Mouse (Mus musculus) ovary, adult 2 months (tissue): ENCODE results near the gene C1qtnf3. TPM values are rescaled to one million over a fixed set of nuclear protein-coding genes. Genes with fewer than 3 reads are reported as not detected.

Experiments used
- polyA plus RNA-seq: library from polyadenylated mRNA; depleted of rRNA; stranded (reverse); fragments of >200 nt; gene quantifications from 2 replicates; pipeline ENCODE4 v1.2.3, GENCODE M21; 2012; rRNA removed

C1qtnf3 gene
- 8.2 and 9.9 TPM in 2 replicates for polyA plus RNA-seq

GRCm38 (mm10) chr15:10951951-10952759 lies at the start of gene C1qtnf3:
C1qtnf3 (plus strand) TSS chr15:10952332.

GRCm38 (mm10) chr15:10981377-10982063 lies 29.4 kb downstream of the C1qtnf3 start, which contains the start of gene Amacr:
Amacr (plus strand) TSS chr15:10981756.

DNA sequence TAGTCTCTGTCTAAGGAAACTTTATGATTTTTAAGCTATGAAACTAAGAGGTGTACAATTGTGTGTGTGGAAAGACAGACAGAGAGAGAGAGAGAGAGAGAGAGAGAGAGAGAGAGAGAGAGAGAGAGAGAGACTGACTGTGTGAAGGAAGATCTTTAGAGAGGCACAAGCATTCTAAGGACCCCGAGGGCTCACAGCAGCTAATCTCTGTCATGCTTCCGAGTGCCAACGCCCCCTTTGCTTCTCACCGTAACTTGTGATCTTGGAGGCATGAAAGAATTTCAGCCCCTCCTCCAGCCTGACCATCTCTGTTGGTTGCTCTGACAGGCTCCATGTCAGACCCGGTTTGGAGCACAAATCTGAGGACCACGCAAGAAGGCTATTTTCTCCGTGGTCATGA lies 48.3 kb downstream of the C1qtnf3 start, which contains the start of gene Slc45a2:
Slc45a2 (plus strand) TSS at position 301 of the 400 bp plus-strand sequence.

Other genes starting within 250 kb of the C1qtnf3 start
- gene Rai14, start 237.7 kb upstream of the C1qtnf3 start, polyA plus RNA-seq, result 4.5 and 4.7 TPM in 2 replicates
- gene Amacr, start 29.4 kb downstream of the C1qtnf3 start, polyA plus RNA-seq, result 6.2 TPM in 2 replicates
- not detected in 2 replicates for gene Slc45a2, start 48.4 kb downstream of the C1qtnf3 start, polyA plus RNA-seq
- gene Rxfp3, start 85.7 kb downstream of the C1qtnf3 start, polyA plus RNA-seq, result 0.05 and 0.12 TPM in 2 replicates
- gene Adamts12, start 112.5 kb downstream of the C1qtnf3 start, polyA plus RNA-seq, result 3.1 and 3.3 TPM in 2 replicates